Mouse (Mus musculus) stomach, embryonic 15.5 days (tissue): ENCODE data around the gene Tspyl3. TPM values are rescaled to one million over a fixed set of nuclear protein-coding genes. Genes with fewer than 3 reads are reported as not detected.
"Not testable (repeated sequence)": the region's sequence is repeated elsewhere in the genome, so short reads cannot be mapped to it uniquely, and the experiment has no call there.

ENCODE experiments used
- ATAC-seq: fragments of 200-750 bp; cut with Nextera tagmentation; 2 replicates; pipeline ENCODE4 v1.8.0; 2017; ENCODE audit warnings: low read depth, moderate number of reproducible peaks, moderate TSS enrichment; ENCODE audit not compliant: insufficient read depth, low FRiP score
- H3K27ac ChIP-seq: fragments of 300-500 bp; sonication (generic); 2 replicates; pipeline ENCODE4 v1.5.1; 2015; ENCODE audit warnings: mild to moderate bottlenecking, inconsistent platforms
- H3K27me3 ChIP-seq: fragments of 300-500 bp; sonication (generic); replicated peaks from 2 replicates; pipeline ENCODE4 v1.6.1; 2015; ENCODE audit warnings: inconsistent platforms
- H3K36me3 ChIP-seq: fragments of 300-500 bp; sonication (generic); 2 replicates; pipeline ENCODE4 v1.6.1; 2015; ENCODE audit warnings: inconsistent platforms
- H3K4me1 ChIP-seq: fragments of 300-500 bp; sonication (generic); 2 replicates; pipeline ENCODE4 v1.6.1; 2015; ENCODE audit warnings: inconsistent platforms
- H3K4me2 ChIP-seq: fragments of 300-500 bp; sonication (generic); 2 replicates; pipeline ENCODE4 v1.6.1; 2015; ENCODE audit warnings: mild to moderate bottlenecking, inconsistent platforms
- H3K4me3 ChIP-seq: fragments of 300-500 bp; sonication (generic); replicated peaks from 2 replicates; pipeline ENCODE4 v1.5.1; 2015; ENCODE audit warnings: inconsistent platforms
- H3K9ac ChIP-seq: fragments of 300-500 bp; sonication (generic); 2 replicates; pipeline ENCODE4 v1.6.1; 2015; ENCODE audit warnings: inconsistent platforms
- H3K9me3 ChIP-seq: fragments of 300-500 bp; sonication (generic); 2 replicates; pipeline ENCODE4 v1.6.1; 2016; ENCODE audit warnings: inconsistent platforms
- whole genome bisulfite sequencing: fragments of 180-500 bp; shearing (Covaris S2); methylation state at CpG from one replicate; pipeline ENCODE4 v1.1.7; 2015; 5-methylcytosine and 5-hydroxymethylcytosine counted together
- polyA plus RNA-seq: library from polyadenylated mRNA; unstranded; fragments of >200 nt; fragmentation: Nextera tagmentation; extraction: Ambion mirVana; gene quantifications from 2 replicates; pipeline ENCODE4 v1.2.1, GENCODE M21; 2015

The Tspyl3 gene
- 8.6 and 9.9 TPM in 2 replicates for polyA plus RNA-seq

DNA sequence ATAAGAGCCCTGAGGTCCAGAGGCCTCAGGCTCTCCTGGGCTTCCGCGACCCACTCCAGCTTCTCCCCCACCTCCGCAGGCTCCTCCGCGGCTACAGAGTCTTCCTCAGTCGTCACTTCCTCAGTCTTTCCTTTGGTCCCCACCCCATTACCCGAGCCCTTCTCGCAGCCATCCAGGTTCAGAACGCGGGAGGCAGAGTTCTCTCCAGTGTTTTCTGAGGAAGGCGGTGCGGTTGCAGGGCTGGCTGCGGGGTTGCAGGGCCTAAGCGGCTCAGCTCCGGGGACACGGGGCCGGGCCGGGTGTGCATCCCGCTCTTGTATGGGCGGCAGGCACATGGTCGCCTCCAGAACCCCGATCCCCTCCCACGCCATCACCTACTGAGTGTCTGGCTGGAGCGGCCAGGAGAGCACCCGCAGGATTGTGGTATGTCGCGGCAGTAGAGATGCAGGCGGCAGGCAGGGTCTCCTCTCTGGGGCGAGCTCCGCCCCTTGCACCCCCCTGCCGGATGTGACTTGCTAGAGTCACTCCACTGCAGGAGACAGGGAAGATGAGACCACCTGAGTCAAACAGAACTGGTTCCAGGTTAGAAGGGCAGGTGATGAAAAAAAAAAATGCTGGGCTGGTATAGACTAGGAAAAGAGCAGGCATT lies at the start of gene Tspyl3:
Gene Tspyl3 (minus strand): TSS at position 496 of the 649 bp plus-strand sequence.
- H3K4me2 ChIP-seq: peak within 1 kb of the TSS; percentile 83
- WGBS: 3% methylated on average over 31 of the region's 31 CpGs
- H3K27ac ChIP-seq: peak within 1 kb of the TSS; percentile 4
- H3K36me3 ChIP-seq: peaks cover 17% of the 10 kb centered on the region; the same call in 1 of the 2 replicates
- peak within 1 kb of the TSS; percentile 58 for H3K4me3 ChIP-seq
- peak; percentile 27; the same call in 1 of the 2 replicates for ATAC-seq
- H3K27me3 ChIP-seq: no peaks in the 10 kb centered on the region
- no peaks in the 10 kb centered on the region for H3K9me3 ChIP-seq
- H3K9ac ChIP-seq: peak within 1 kb of the TSS; percentile 53
- no peaks in the 10 kb centered on the region for H3K4me1 ChIP-seq

- Histone ChIP-seq H3K9me3 (no peaks in the 10 kb centered on the region), H3K4me2 (no peak overlapping the region), H3K36me3 (no peaks in the 10 kb centered on the region), H3K27ac (no peak overlapping the region; the same call in 1 of the 2 replicates), H3K4me1 (0 out of 2 replicates have a peak, but pooled peaks cover 5% of the 10 kb centered on the region), H3K27me3 (no peaks in the 10 kb centered on the region), H3K9ac (no peak overlapping the region), H3K4me3 (no peak overlapping the region)
- WGBS: 66% methylated on average over 6 of the region's 6 CpGs
- ATAC-seq: peak; percentile 63
Observed at GRCm38 (mm10) chr2:153274919-153275247, 49.6 kb upstream of the Tspyl3 start.

- WGBS: 56% methylated on average over 6 of the region's 6 CpGs
- H3K4me1 ChIP-seq, H3K4me3 ChIP-seq, H3K36me3 ChIP-seq, H3K4me2 ChIP-seq, H3K27me3 ChIP-seq, H3K9ac ChIP-seq, H3K9me3 ChIP-seq, H3K27ac ChIP-seq: not testable (repeated sequence)
- peak; percentile 56; the same call in 1 of the 2 replicates for ATAC-seq
Observed at GRCm38 (mm10) chr2:153274200-153274918, 49.1 kb upstream of the Tspyl3 start.

- not testable (repeated sequence) for H3K27ac ChIP-seq, H3K27me3 ChIP-seq, H3K9me3 ChIP-seq, H3K36me3 ChIP-seq, H3K4me1 ChIP-seq, H3K9ac ChIP-seq, H3K4me3 ChIP-seq, H3K4me2 ChIP-seq
- ATAC-seq: peak; percentile 53
- WGBS: 55% methylated on average over 8 of the region's 8 CpGs
Observed at GRCm38 (mm10) chr2:153270231-153270915, 45.1 kb upstream of the Tspyl3 start.

GRCm38 (mm10) chr2:153267331-153267730 lies 42.1 kb upstream of the Tspyl3 start:
- Histone ChIP-seq H3K27ac (no peak overlapping the region), H3K4me2 (no peak overlapping the region), H3K27me3 (no peaks in the 10 kb centered on the region), H3K36me3 (peaks cover 16% of the 10 kb centered on the region), H3K9me3 (no peaks in the 10 kb centered on the region), H3K4me1 (0 out of 2 replicates have a peak, but pooled peaks cover 3% of the 10 kb centered on the region), H3K9ac (no peak overlapping the region), H3K4me3 (no peak overlapping the region)
- 88% methylated on average over 2 of the region's 2 CpGs for WGBS
- ATAC-seq: no peak

DNA sequence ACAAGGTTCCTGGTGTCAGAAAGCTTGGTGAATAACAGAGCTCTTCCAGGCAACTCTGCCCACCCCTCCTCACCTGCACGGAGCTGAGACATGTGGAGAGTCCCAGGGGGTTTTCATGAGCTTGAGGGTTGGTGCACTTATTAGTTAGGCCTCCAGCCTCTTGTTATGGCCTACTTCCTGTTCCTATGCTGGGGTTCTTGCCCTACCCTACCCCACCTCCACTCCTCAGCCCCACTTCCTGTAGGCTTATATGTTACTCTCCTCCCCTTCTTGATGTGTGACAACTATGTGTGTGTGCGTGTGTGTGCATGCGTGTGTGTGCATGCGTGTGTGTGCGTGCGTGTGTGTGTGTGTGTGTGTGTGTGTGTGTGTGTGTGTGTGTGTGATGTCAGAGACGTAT lies 37.8 kb upstream of the Tspyl3 start:
- ATAC-seq: no peak

DNA sequence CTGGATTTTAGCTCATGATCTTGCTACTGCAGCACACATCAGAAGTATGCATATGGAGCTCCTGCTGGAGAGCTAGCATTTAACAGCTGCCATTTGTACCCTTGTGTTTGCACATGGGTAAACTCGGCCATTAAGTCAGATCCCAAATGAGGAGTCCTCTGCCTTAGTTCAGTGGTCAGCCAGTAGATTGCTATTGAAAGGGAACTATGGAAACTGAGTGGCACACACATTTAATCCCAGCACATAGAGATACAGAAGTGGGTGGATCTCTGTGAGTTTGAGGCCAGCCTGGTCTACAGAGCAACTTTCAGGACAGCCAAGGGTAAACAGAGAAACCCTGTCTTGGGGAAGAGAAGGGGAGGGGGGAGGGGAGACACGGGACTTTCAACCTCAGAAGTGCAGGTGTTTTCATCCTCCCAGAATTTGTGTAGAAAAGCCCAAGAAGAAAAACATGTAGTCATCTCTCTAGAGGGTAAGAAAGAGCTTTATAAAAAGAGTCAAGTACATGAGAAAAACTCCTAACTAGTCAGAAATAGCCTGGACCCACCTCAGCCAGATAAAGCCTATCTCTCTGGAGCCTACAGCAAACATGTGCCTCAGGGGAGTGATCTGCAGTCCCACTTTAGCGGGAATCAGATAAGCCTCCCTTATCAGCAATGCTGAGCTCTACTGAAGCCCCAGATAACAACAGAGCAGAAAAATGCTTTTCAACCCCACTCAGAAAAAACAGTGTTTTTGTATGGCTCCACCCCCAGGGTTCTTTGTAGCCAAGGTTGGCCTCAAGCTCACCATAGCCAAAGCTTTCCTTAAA lies 34.8 kb upstream of the Tspyl3 start:
- Histone ChIP-seq H3K4me3 (no peak overlapping the region), H3K9ac (no peak overlapping the region), H3K4me2 (no peak overlapping the region), H3K4me1 (no peaks in the 10 kb centered on the region), H3K27me3 (no peaks in the 10 kb centered on the region), H3K9me3 (no peaks in the 10 kb centered on the region), H3K27ac (peak overlapping the region; percentile 62), H3K36me3 (peaks cover 16% of the 10 kb centered on the region)
- WGBS: 41% methylated on average over 3 of the region's 3 CpGs
- peak; percentile 88 for ATAC-seq

More for the DNA sequence above, 37.8 kb upstream of the Tspyl3 start:
- no peaks in the 10 kb centered on the region for H3K9me3 ChIP-seq
- no peak overlapping the region for H3K4me3 ChIP-seq
- no peaks in the 10 kb centered on the region for H3K4me1 ChIP-seq
- H3K9ac ChIP-seq: no peak overlapping the region
- 83% methylated on average over 7 of the region's 7 CpGs for WGBS
- H3K36me3 ChIP-seq: peaks cover 24% of the 10 kb centered on the region
- no peak overlapping the region for H3K27ac ChIP-seq
- no peak overlapping the region for H3K4me2 ChIP-seq
- H3K27me3 ChIP-seq: no peaks in the 10 kb centered on the region

GRCm38 (mm10) chr2:153259030-153259863 lies 34.0 kb upstream of the Tspyl3 start:
- H3K9ac ChIP-seq: no peak overlapping the region
- no peaks in the 10 kb centered on the region for H3K9me3 ChIP-seq
- no peaks in the 10 kb centered on the region for H3K4me1 ChIP-seq
- no peak overlapping the region for H3K4me3 ChIP-seq
- H3K4me2 ChIP-seq: no peak overlapping the region
- peak overlapping the region; percentile 62 for H3K27ac ChIP-seq
- 65% methylated on average over 12 of the region's 12 CpGs for WGBS
- no peaks in the 10 kb centered on the region for H3K27me3 ChIP-seq
- H3K36me3 ChIP-seq: peaks cover 16% of the 10 kb centered on the region
- peak; percentile 59 for ATAC-seq

GRCm38 (mm10) chr2:153256604-153257003 lies 31.4 kb upstream of the Tspyl3 start:
- H3K4me3 ChIP-seq: no peak overlapping the region
- no peak overlapping the region for H3K4me2 ChIP-seq
- peaks cover 6% of the 10 kb centered on the region; the same call in 1 of the 2 replicates for H3K36me3 ChIP-seq
- H3K27me3 ChIP-seq: no peaks in the 10 kb centered on the region
- H3K9me3 ChIP-seq: no peaks in the 10 kb centered on the region
- H3K4me1 ChIP-seq: no peaks in the 10 kb centered on the region
- H3K9ac ChIP-seq: no peak overlapping the region
- no peak overlapping the region for H3K27ac ChIP-seq
- WGBS: 72% methylated on average over 2 of the region's 2 CpGs
- no peak for ATAC-seq

DNA sequence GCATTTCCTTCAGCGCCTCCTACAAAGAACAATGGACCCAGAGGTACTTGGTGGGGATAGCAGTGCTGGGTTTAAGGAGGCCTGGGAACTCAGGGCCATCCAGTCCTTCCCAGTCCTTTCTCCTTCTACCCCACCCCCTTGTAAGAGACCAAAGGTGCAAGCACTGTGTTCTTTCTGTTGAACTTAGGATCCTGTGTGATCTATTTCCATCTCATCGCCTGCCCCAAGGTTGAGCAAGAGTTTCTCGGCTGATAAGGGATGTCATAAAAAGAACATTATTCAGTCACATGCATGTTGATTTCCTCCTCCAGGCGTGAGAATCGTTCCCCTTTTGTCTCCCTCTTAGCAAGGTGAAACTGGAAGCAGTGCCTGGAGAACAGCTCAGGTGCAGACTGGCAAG lies 24.5 kb upstream of the Tspyl3 start:
- ATAC-seq: 0 out of 2 replicates have a peak, but pooled peaks have one; percentile 53
- H3K4me3 ChIP-seq: no peak overlapping the region
- H3K27me3 ChIP-seq: no peaks in the 10 kb centered on the region
- no peak overlapping the region for H3K27ac ChIP-seq
- no peaks in the 10 kb centered on the region for H3K4me1 ChIP-seq
- H3K9ac ChIP-seq: no peak overlapping the region
- 79% methylated on average over 5 of the region's 5 CpGs for WGBS
- H3K4me2 ChIP-seq: no peak overlapping the region
- H3K36me3 ChIP-seq: peaks cover 2% of the 10 kb centered on the region; the same call in 1 of the 2 replicates
- H3K9me3 ChIP-seq: no peaks in the 10 kb centered on the region

GRCm38 (mm10) chr2:153242156-153242555 lies 16.9 kb upstream of the Tspyl3 start:
- 52% methylated on average over 6 of the region's 6 CpGs for WGBS
- peaks cover 18% of the 10 kb centered on the region for H3K4me1 ChIP-seq
- no peaks in the 10 kb centered on the region for H3K27me3 ChIP-seq
- H3K4me2 ChIP-seq: peak overlapping the region; percentile 53
- no peaks in the 10 kb centered on the region for H3K36me3 ChIP-seq
- peak overlapping the region; percentile 98 for H3K4me3 ChIP-seq
- no peaks in the 10 kb centered on the region for H3K9me3 ChIP-seq
- peak overlapping the region; percentile 96; the same call in 1 of the 2 replicates for H3K27ac ChIP-seq
- no peak for ATAC-seq
- no peak overlapping the region for H3K9ac ChIP-seq
